Mouse (Mus musculus): ENCODE measurements around the gene Lrmda. TPM values are rescaled to one million over a fixed set of nuclear protein-coding genes. Genes with fewer than 3 reads are reported as not detected.

Gene Lrmda
- total and polyA plus RNA-seq, 3 experiments: 0.43 to 1.1 (median 1.0) TPM

- no peaks in the 10 kb centered on the region for H3K36me3 ChIP-seq (ENCODE audit: control insufficient read depth, insufficient read depth, low read length)
- no peak for DNase-seq
- intact Hi-C loops (cut with DNase I): no loop called here
- H3K4me1 ChIP-seq (ENCODE audit: control insufficient read depth, insufficient read depth, low read length): no peaks in the 10 kb centered on the region
- no peak for TF ChIP-seq CTCF (IDR thresholded peaks at IDR 0.05)
- no peak for TF ChIP-seq EP300 (IDR thresholded peaks at IDR 0.05; ENCODE audit: insufficient read depth, low read depth, low read length)
- no peak for TF ChIP-seq POLR2A (IDR thresholded peaks at IDR 0.05; ENCODE audit: insufficient read depth, low read depth, low read length)
- H3K27ac ChIP-seq: no peak overlapping the region
- H3K27me3 ChIP-seq (ENCODE audit: control insufficient read depth, insufficient read depth, low read length): no peaks in the 10 kb centered on the region
- H3K79me2 ChIP-seq (replicated peaks; ENCODE audit: control insufficient read depth, insufficient read depth, low read length): no peaks in the 10 kb centered on the region
- WGBS: 62% methylated on average over 3 of the region's 3 CpGs
- H3K4me3 ChIP-seq: no peak overlapping the region
- no peak overlapping the region for H3K9ac ChIP-seq (ENCODE audit: low read depth, low read length)
Measured at GRCm38 (mm10) chr14:22552841-22553240, 533.3 kb downstream of the Lrmda start.

- Histone ChIP-seq H3K27ac (no peak overlapping the region), H3K27me3 (ENCODE audit: control insufficient read depth, insufficient read depth, low read length) (no peaks in the 10 kb centered on the region), H3K4me1 (ENCODE audit: control insufficient read depth, insufficient read depth, low read length) (no peaks in the 10 kb centered on the region), H3K9ac (ENCODE audit: low read depth, low read length) (no peak overlapping the region), H3K4me3 (no peak overlapping the region), H3K36me3 (ENCODE audit: control insufficient read depth, insufficient read depth, low read length) (no peaks in the 10 kb centered on the region), H3K79me2 (replicated peaks; ENCODE audit: control insufficient read depth, insufficient read depth, low read length) (no peaks in the 10 kb centered on the region)
- no peak for DNase-seq
- TF ChIP-seq POLR2A (IDR thresholded peaks at IDR 0.05; ENCODE audit: insufficient read depth, low read depth, low read length): no peak
- WGBS: 94% methylated on average over 3 of the region's 3 CpGs
- intact Hi-C loops (cut with DNase I): no loop called here
Measured at GRCm38 (mm10) chr14:22553717-22554116, 534.2 kb downstream of the Lrmda start.

GRCm38 (mm10) chr14:22572486-22572885 lies 553.0 kb downstream of the Lrmda start:
- no peak for TF ChIP-seq POLR2A (IDR thresholded peaks at IDR 0.05; ENCODE audit: insufficient read depth, low read depth, low read length)
- TF ChIP-seq CTCF (IDR thresholded peaks at IDR 0.05): no peak
- TF ChIP-seq EP300 (IDR thresholded peaks at IDR 0.05; ENCODE audit: insufficient read depth, low read depth, low read length): no peak
- no peak overlapping the region for H3K4me3 ChIP-seq
- no peaks in the 10 kb centered on the region for H3K4me1 ChIP-seq (ENCODE audit: control insufficient read depth, insufficient read depth, low read length)
- intact Hi-C loops (cut with DNase I): loop anchor here (10.0 kb wide), 2 partner anchors 242 to 832 kb away; no protein-coding TSS in a partner anchor
- H3K27me3 ChIP-seq (ENCODE audit: control insufficient read depth, insufficient read depth, low read length): no peaks in the 10 kb centered on the region
- H3K27ac ChIP-seq: no peak overlapping the region
- no peak overlapping the region for H3K9ac ChIP-seq (ENCODE audit: low read depth, low read length)
- H3K79me2 ChIP-seq (replicated peaks; ENCODE audit: control insufficient read depth, insufficient read depth, low read length): no peaks in the 10 kb centered on the region
- H3K36me3 ChIP-seq (ENCODE audit: control insufficient read depth, insufficient read depth, low read length): no peaks in the 10 kb centered on the region
- WGBS: 80% methylated on average over 5 of the region's 5 CpGs
- DNase-seq: no peak

GRCm38 (mm10) chr14:22573585-22573984 lies 554.1 kb downstream of the Lrmda start:
- H3K79me2 ChIP-seq (replicated peaks; ENCODE audit: control insufficient read depth, insufficient read depth, low read length): no peaks in the 10 kb centered on the region
- intact Hi-C loops (cut with DNase I): loop anchor here (10.0 kb wide), 2 partner anchors 241 to 831 kb away; no protein-coding TSS in a partner anchor
- H3K4me1 ChIP-seq (ENCODE audit: control insufficient read depth, insufficient read depth, low read length): no peaks in the 10 kb centered on the region
- H3K27ac ChIP-seq: no peak overlapping the region
- 92% methylated on average over 7 of the region's 7 CpGs for WGBS
- no peak overlapping the region for H3K9ac ChIP-seq (ENCODE audit: low read depth, low read length)
- no peak for DNase-seq
- H3K36me3 ChIP-seq (ENCODE audit: control insufficient read depth, insufficient read depth, low read length): no peaks in the 10 kb centered on the region
- H3K4me3 ChIP-seq: no peak overlapping the region
- TF ChIP-seq POLR2A (IDR thresholded peaks at IDR 0.05; ENCODE audit: insufficient read depth, low read depth, low read length) (no peak), EP300 (IDR thresholded peaks at IDR 0.05; ENCODE audit: insufficient read depth, low read depth, low read length) (no peak), CTCF (IDR thresholded peaks at IDR 0.05) (no peak)
- no peaks in the 10 kb centered on the region for H3K27me3 ChIP-seq (ENCODE audit: control insufficient read depth, insufficient read depth, low read length)

GRCm38 (mm10) chr14:22574006-22574405 lies 554.5 kb downstream of the Lrmda start:
- no peaks in the 10 kb centered on the region for H3K4me1 ChIP-seq (ENCODE audit: control insufficient read depth, insufficient read depth, low read length)
- WGBS: 82% methylated on average over 4 of the region's 4 CpGs
- H3K79me2 ChIP-seq (replicated peaks; ENCODE audit: control insufficient read depth, insufficient read depth, low read length): no peaks in the 10 kb centered on the region

GRCm38 (mm10) chr14:22576441-22576840 lies 556.9 kb downstream of the Lrmda start:
- WGBS: 87% methylated on average over 6 of the region's 6 CpGs
- H3K36me3 ChIP-seq (ENCODE audit: control insufficient read depth, insufficient read depth, low read length): no peaks in the 10 kb centered on the region
- no peaks in the 10 kb centered on the region for H3K27me3 ChIP-seq (ENCODE audit: control insufficient read depth, insufficient read depth, low read length)
- no peaks in the 10 kb centered on the region for H3K79me2 ChIP-seq (replicated peaks; ENCODE audit: control insufficient read depth, insufficient read depth, low read length)
- no peak for TF ChIP-seq POLR2A (IDR thresholded peaks at IDR 0.05; ENCODE audit: insufficient read depth, low read depth, low read length)
- TF ChIP-seq CTCF (IDR thresholded peaks at IDR 0.05): no peak
- TF ChIP-seq EP300 (IDR thresholded peaks at IDR 0.05; ENCODE audit: insufficient read depth, low read depth, low read length): no peak
- intact Hi-C loops (cut with DNase I): loop anchor here (5.0 to 10.0 kb wide), 4 partner anchors 206 to 828 kb away; no protein-coding TSS in a partner anchor
- H3K4me1 ChIP-seq (ENCODE audit: control insufficient read depth, insufficient read depth, low read length): no peaks in the 10 kb centered on the region
- H3K4me3 ChIP-seq: no peak overlapping the region
- DNase-seq: no peak
- H3K9ac ChIP-seq (ENCODE audit: low read depth, low read length): no peak overlapping the region
- no peak overlapping the region for H3K27ac ChIP-seq

More at GRCm38 (mm10) chr14:22574006-22574405, 554.5 kb downstream of the Lrmda start:
- H3K4me3 ChIP-seq: no peak overlapping the region
- no peaks in the 10 kb centered on the region for H3K36me3 ChIP-seq (ENCODE audit: control insufficient read depth, insufficient read depth, low read length)
- no peak overlapping the region for H3K27ac ChIP-seq
- TF ChIP-seq CTCF (IDR thresholded peaks at IDR 0.05): no peak
- no peak for TF ChIP-seq POLR2A (IDR thresholded peaks at IDR 0.05; ENCODE audit: insufficient read depth, low read depth, low read length)
- no peak for TF ChIP-seq EP300 (IDR thresholded peaks at IDR 0.05; ENCODE audit: insufficient read depth, low read depth, low read length)
- H3K9ac ChIP-seq (ENCODE audit: low read depth, low read length): no peak overlapping the region
- DNase-seq: no peak
- no peaks in the 10 kb centered on the region for H3K27me3 ChIP-seq (ENCODE audit: control insufficient read depth, insufficient read depth, low read length)
- intact Hi-C loops (cut with DNase I): loop anchor here (10.0 kb wide), 2 partner anchors 241 to 831 kb away; no protein-coding TSS in a partner anchor

All from heart, adult 2 months (tissue).